Mouse (Mus musculus): ENCODE measurements around the gene Ank3.
"Not testable (repeated sequence)": the region's sequence is repeated elsewhere in the genome, so short reads cannot be mapped to it uniquely, and the experiment has no call there.

GRCm38 (mm10) chr10:69353086-69353479 lies 45.5 kb upstream of the Ank3 start:
- not testable (repeated sequence) for TF ChIP-seq CTCF (IDR thresholded peaks at IDR 0.05; ENCODE audit: low read depth, low read length); POLR2A (IDR thresholded peaks at IDR 0.05; ENCODE audit: extremely low read depth, insufficient read depth, low read length)

All from liver, adult 2 months (tissue).